Mouse (Mus musculus): Measurements from ENCODE around the gene Ninj1. TPM values are rescaled to one million over a fixed set of nuclear protein-coding genes. Genes with fewer than 3 reads are reported as not detected.

Gene Ninj1
- polyA plus RNA-seq, 1 experiment = 87.5 TPM

DNA sequence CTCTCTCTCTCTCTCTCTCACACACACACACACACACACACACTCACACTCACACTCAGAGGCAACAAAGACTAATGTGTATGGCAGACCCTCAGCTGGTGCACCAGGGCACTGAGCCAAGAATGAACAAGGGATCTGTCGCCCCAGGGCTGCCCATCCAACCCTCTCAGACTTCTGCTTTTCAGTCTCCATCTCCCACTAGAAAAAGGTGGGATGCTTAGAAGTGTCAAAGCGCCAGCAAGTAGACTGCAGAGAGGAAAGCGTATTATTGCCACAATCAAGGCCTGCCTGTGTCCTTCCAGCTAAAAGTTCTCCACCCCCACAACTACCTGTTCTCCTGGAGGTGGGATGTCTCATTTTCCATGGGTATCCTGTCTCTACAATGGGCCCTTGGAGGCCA, 27.2 kb downstream of the Ninj1 start:
- H3K27ac ChIP-seq (ENCODE audit: insufficient read depth, low read length) = 0 out of 2 replicates have a peak overlapping the region, but pooled peaks have one; percentile 31
- no peak for DNase-seq
- whole genome bisulfite sequencing = 75% methylated on average over 3 of the region's 3 CpGs
- peaks cover 23% of the 10 kb centered on the region for H3K4me1 ChIP-seq (ENCODE audit: control insufficient read depth, insufficient read depth, low read length)
- TF ChIP-seq CTCF (IDR thresholded peaks at IDR 0.05; ENCODE audit: borderline replicate concordance, insufficient read depth, low read depth, low read length) (no peak), POLR2A (IDR thresholded peaks at IDR 0.05; ENCODE audit: borderline replicate concordance, insufficient read depth, low read length) (no peak)
- H3K4me3 ChIP-seq (replicated peaks; ENCODE audit: insufficient read depth, low read depth, low read length) = peak overlapping the region; percentile 14
- H3K27me3 ChIP-seq (ENCODE audit: control insufficient read depth, insufficient read depth, low read length) = no peaks in the 10 kb centered on the region

DNA sequence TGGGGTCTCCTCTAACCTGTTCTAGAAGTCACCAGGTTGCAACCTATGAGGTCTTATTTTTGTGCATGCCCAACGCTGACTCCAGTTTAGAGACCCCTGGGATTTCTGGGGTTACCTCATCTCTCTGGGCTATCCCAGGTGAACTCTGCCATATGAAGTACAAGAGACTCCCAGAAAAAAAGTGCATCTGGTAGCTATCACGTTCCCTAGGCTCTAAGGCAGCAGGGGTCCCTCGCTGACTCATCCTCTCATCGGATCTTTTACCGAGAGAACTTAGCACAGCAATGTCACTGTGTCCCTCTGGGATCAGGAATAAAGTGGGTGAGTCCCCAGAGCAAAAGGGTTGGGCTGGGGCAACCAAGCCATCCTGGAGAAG, 27.8 kb downstream of the Ninj1 start:
- Histone ChIP-seq H3K27ac (ENCODE audit: insufficient read depth, low read length) (peak overlapping the region; percentile 51; the same call in 1 of the 2 replicates), H3K27me3 (ENCODE audit: control insufficient read depth, insufficient read depth, low read length) (no peaks in the 10 kb centered on the region), H3K4me3 (replicated peaks; ENCODE audit: insufficient read depth, low read depth, low read length) (peak overlapping the region; percentile 88), H3K4me1 (ENCODE audit: control insufficient read depth, insufficient read depth, low read length) (peaks cover 23% of the 10 kb centered on the region)
- DNase-seq = no peak
- TF ChIP-seq CTCF (IDR thresholded peaks at IDR 0.05; ENCODE audit: borderline replicate concordance, insufficient read depth, low read depth, low read length) (no peak), POLR2A (IDR thresholded peaks at IDR 0.05; ENCODE audit: borderline replicate concordance, insufficient read depth, low read length) (no peak)
- 15% methylated on average over 5 of the region's 5 CpGs for WGBS

DNA sequence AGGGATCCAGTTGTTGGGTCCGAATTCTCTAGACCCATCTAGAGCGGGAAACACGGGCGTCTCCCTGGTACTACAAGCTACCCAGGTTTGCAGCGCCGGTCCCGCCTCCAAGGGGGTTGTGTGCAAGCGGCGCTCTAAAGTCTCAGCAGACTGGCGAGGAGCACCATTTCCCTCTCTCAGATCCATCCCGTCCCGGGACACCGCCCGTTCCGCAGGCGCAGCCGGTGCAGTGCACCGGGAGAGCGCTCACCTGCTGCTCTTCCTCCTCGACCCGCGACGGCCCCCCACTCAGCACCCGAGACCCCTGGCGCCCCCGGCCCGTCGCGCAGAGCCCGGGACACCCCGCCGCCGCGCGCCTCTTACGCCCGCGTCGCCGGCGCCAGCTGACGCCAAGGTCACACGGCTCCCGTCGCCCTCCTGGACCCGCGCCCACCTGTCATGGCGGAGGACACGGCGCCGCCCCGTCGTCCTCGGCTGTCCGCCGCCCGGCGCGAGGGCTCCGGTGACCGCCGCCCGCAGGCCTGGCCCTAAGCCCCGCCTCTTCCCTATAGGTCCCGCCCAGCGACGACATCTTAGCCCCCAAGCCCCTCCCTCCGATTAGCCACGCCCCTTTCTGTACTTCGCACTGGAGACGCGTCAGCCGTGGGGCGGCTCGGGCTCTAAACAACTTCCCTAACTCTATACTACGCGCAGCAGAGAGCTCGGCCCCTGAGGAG, 28.4 kb downstream of the Ninj1 start, which contains the start of gene Card19:
Gene Card19 (minus strand): TSS at position 534 of the 716 bp plus-strand sequence.
- H3K4me1 ChIP-seq (ENCODE audit: control insufficient read depth, insufficient read depth, low read length) = peaks cover 23% of the 10 kb centered on the region
- TF ChIP-seq POLR2A (IDR thresholded peaks at IDR 0.05; ENCODE audit: borderline replicate concordance, insufficient read depth, low read length) (peak; percentile 33; the same call in 1 of the 2 replicates), CTCF (IDR thresholded peaks at IDR 0.05; ENCODE audit: borderline replicate concordance, insufficient read depth, low read depth, low read length) (no peak)
- H3K4me3 ChIP-seq (replicated peaks; ENCODE audit: insufficient read depth, low read depth, low read length) = peak within 1 kb of the TSS; percentile 88
- H3K27ac ChIP-seq (ENCODE audit: insufficient read depth, low read length) = peak within 1 kb of the TSS; percentile 51; the same call in 1 of the 2 replicates
- peak; percentile 90 to 92 for DNase-seq
- no peaks in the 10 kb centered on the region for H3K27me3 ChIP-seq (ENCODE audit: control insufficient read depth, insufficient read depth, low read length)
- WGBS = 1% methylated on average over 77 of the region's 78 CpGs

DNA sequence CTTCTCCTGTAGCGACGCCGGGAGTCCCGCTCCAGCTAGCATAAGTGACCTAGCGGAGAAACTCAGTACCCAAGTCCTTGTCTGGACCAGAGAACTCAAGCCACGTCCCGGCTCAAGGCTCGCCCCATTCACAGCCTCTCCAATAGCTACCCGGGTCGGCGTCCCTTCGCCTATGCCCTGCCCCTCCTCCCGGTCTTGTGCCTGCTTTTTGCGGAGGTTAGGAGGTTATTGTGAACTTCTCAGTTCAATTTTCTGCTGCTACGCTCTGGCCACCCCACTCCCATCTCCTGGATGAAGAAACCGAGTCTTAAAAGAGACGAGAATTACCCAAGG, 28.9 kb downstream of the Ninj1 start:
- WGBS = 9% methylated on average over 17 of the region's 17 CpGs
- TF ChIP-seq POLR2A (IDR thresholded peaks at IDR 0.05; ENCODE audit: borderline replicate concordance, insufficient read depth, low read length) = no peak
- no peak for TF ChIP-seq CTCF (IDR thresholded peaks at IDR 0.05; ENCODE audit: borderline replicate concordance, insufficient read depth, low read depth, low read length)
- DNase-seq = no peak

DNA sequence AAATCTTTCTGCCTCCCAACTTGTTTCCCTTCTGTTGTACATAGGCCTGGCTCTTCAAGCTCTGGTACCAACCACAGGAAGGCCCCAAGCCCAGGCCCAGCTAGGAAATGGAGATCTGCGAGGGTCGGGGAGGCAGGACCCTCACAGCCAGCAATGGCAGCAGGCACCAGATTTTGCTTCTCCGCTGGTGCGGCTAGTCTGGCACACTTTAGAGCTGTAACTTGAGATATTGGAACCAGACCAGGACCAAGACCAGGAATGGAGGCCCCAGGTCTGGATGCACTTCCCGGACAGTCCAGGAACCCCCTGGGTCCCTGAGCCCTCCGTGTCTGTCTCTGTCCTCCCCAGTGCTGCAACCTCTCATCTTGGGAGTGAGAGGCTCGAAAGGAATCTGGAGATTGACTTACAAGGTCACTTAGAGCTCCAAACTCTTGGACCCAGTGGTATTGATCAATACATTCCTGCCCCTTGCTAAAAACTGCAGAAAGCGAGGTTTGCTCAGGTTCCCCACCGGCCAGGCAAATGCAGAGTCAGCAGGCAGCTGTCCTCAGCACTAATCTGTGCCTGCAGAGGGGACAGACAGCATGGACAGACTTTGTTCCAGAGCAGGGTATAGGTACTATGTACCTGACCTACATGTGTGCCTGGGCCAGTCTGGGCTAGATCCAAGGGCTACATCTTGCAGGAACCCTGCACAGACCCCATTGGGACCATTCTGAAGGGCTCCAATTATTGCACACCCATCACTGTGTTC, 29.7 kb downstream of the Ninj1 start:
- DNase-seq = no peak
- 74% methylated on average over 9 of the region's 9 CpGs for WGBS
- H3K4me3 ChIP-seq (replicated peaks; ENCODE audit: insufficient read depth, low read depth, low read length) = no peak overlapping the region
- no peaks in the 10 kb centered on the region; the same call in 1 of the 2 replicates for H3K27me3 ChIP-seq (ENCODE audit: control insufficient read depth, insufficient read depth, low read length)
- no peak overlapping the region for H3K27ac ChIP-seq (ENCODE audit: insufficient read depth, low read length)
- peaks cover 23% of the 10 kb centered on the region for H3K4me1 ChIP-seq (ENCODE audit: control insufficient read depth, insufficient read depth, low read length)
- no peak for TF ChIP-seq CTCF (IDR thresholded peaks at IDR 0.05; ENCODE audit: borderline replicate concordance, insufficient read depth, low read depth, low read length)
- no peak for TF ChIP-seq POLR2A (IDR thresholded peaks at IDR 0.05; ENCODE audit: borderline replicate concordance, insufficient read depth, low read length)

More for the DNA sequence above, 28.9 kb downstream of the Ninj1 start:
- H3K27me3 ChIP-seq (ENCODE audit: control insufficient read depth, insufficient read depth, low read length) = no peaks in the 10 kb centered on the region; the same call in 1 of the 2 replicates
- H3K4me1 ChIP-seq (ENCODE audit: control insufficient read depth, insufficient read depth, low read length) = peaks cover 23% of the 10 kb centered on the region
- peak overlapping the region; percentile 88 for H3K4me3 ChIP-seq (replicated peaks; ENCODE audit: insufficient read depth, low read depth, low read length)
- H3K27ac ChIP-seq (ENCODE audit: insufficient read depth, low read length) = no peak overlapping the region

DNA sequence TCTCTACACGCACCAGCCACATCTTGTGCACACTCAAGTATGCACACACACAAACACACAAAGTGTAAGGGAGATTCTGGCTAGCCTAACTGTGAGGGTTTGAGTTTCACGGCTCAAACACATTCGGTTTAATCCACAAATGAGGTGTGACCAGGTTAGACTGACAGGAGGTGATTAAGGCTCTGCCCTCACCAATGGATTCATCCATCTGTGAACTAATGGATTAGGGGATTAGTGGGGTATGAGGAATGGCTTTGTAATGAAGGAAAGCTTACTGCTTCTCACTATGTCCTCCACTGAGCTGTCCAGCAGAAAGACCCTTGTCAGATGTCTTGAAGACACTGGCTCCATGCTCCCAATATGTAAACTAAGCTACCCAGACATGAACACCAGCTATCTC, 31.4 kb downstream of the Ninj1 start:
- H3K4me3 ChIP-seq (replicated peaks; ENCODE audit: insufficient read depth, low read depth, low read length) = no peak overlapping the region
- H3K27me3 ChIP-seq (ENCODE audit: control insufficient read depth, insufficient read depth, low read length) = no peaks in the 10 kb centered on the region; the same call in 1 of the 2 replicates
- 66% methylated on average over 3 of the region's 3 CpGs for WGBS
- no peak for DNase-seq
- TF ChIP-seq CTCF (IDR thresholded peaks at IDR 0.05; ENCODE audit: borderline replicate concordance, insufficient read depth, low read depth, low read length) (no peak), POLR2A (IDR thresholded peaks at IDR 0.05; ENCODE audit: borderline replicate concordance, insufficient read depth, low read length) (no peak)
- H3K4me1 ChIP-seq (ENCODE audit: control insufficient read depth, insufficient read depth, low read length) = peaks cover 11% of the 10 kb centered on the region
- no peak overlapping the region for H3K27ac ChIP-seq (ENCODE audit: insufficient read depth, low read length)

DNA sequence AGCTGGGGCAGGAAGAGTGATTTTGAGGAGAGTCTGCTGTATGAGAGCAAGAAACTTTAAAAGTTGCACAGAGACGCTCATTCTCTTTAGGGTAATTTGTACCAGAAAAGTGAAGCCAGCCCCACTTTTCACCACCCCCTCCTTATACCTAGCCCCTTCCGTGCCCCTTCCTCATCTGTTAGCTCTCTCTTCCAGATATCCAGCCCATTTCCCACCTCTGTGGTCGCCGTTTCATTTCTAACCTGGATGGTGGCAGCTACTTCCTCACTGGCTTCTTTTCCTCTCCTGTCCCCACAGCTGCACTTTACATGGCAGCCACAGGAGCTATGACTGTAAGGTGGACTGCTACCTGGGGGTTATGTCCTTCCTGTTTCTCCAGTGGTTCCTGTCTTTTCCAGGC, 32.1 kb downstream of the Ninj1 start:
- peaks cover 6% of the 10 kb centered on the region for H3K4me1 ChIP-seq (ENCODE audit: control insufficient read depth, insufficient read depth, low read length)
- no peak overlapping the region for H3K27ac ChIP-seq (ENCODE audit: insufficient read depth, low read length)
- no peak overlapping the region for H3K4me3 ChIP-seq (replicated peaks; ENCODE audit: insufficient read depth, low read depth, low read length)
- no peaks in the 10 kb centered on the region; the same call in 1 of the 2 replicates for H3K27me3 ChIP-seq (ENCODE audit: control insufficient read depth, insufficient read depth, low read length)
- WGBS = 93% methylated on average over 4 of the region's 4 CpGs
- no peak for TF ChIP-seq CTCF (IDR thresholded peaks at IDR 0.05; ENCODE audit: borderline replicate concordance, insufficient read depth, low read depth, low read length)
- TF ChIP-seq POLR2A (IDR thresholded peaks at IDR 0.05; ENCODE audit: borderline replicate concordance, insufficient read depth, low read length) = no peak
- no peak for DNase-seq

All from cerebellum, adult 2 months (tissue).